Mouse (Mus musculus): ENCODE data around the gene Gnat1. TPM values are rescaled to one million over a fixed set of nuclear protein-coding genes. Genes with fewer than 3 reads are reported as not detected.

The Gnat1 gene
- polyA plus RNA-seq, 1 experiment from 2014 or later, result 4.7 TPM

GRCm38 (mm10) chr9:107715632-107716031, 36.1 kb upstream of the Gnat1 start:
- Histone ChIP-seq H3K36me3 (ENCODE audit: control insufficient read depth, insufficient read depth, low read length) (no peaks in the 10 kb centered on the region), H3K27ac (ENCODE audit: low read depth, low read length) (peak overlapping the region; percentile 90), H3K27me3 (ENCODE audit: control insufficient read depth, insufficient read depth, low read length) (no peaks in the 10 kb centered on the region), H3K4me2 (replicated peaks; ENCODE audit: low read depth, low read length) (no peak overlapping the region), H3K4me3 (ENCODE audit: low read length) (no peak overlapping the region), H3K9me3 (ENCODE audit: control insufficient read depth, low read length) (no peaks in the 10 kb centered on the region), H3K4me1 (ENCODE audit: control insufficient read depth, insufficient read depth, low read length) (peaks cover 39% of the 10 kb centered on the region), H3K9ac (ENCODE audit: low read depth, low read length) (no peak overlapping the region)
- WGBS, result 81% methylated on average over 2 of the region's 2 CpGs
- no peak for ATAC-seq (ENCODE audit: low FRiP score, low TSS enrichment)

GRCm38 (mm10) chr9:107714221-107714952, 34.9 kb upstream of the Gnat1 start:
- H3K4me3 ChIP-seq (ENCODE audit: low read length), result no peak overlapping the region
- H3K9ac ChIP-seq (ENCODE audit: low read depth, low read length), result no peak overlapping the region
- H3K9me3 ChIP-seq (ENCODE audit: control insufficient read depth, low read length), result no peaks in the 10 kb centered on the region
- peaks cover 39% of the 10 kb centered on the region for H3K4me1 ChIP-seq (ENCODE audit: control insufficient read depth, insufficient read depth, low read length)
- no peaks in the 10 kb centered on the region for H3K36me3 ChIP-seq (ENCODE audit: control insufficient read depth, insufficient read depth, low read length)
- peak overlapping the region; percentile 90 for H3K27ac ChIP-seq (ENCODE audit: low read depth, low read length)
- H3K27me3 ChIP-seq (ENCODE audit: control insufficient read depth, insufficient read depth, low read length), result no peaks in the 10 kb centered on the region
- 7% methylated on average over 12 of the region's 12 CpGs for WGBS
- H3K4me2 ChIP-seq (replicated peaks; ENCODE audit: low read depth, low read length), result no peak overlapping the region
- ATAC-seq (ENCODE audit: low FRiP score, low TSS enrichment), result peak; percentile 83

- peak within 1 kb of the TSS; percentile 88 for H3K9ac ChIP-seq (ENCODE audit: low read depth, low read length)
- peaks cover 9% of the 10 kb centered on the region for H3K36me3 ChIP-seq (ENCODE audit: control insufficient read depth, insufficient read depth, low read length)
- H3K9me3 ChIP-seq (ENCODE audit: control insufficient read depth, low read length), result no peaks in the 10 kb centered on the region
- peak within 1 kb of the TSS; percentile 77 for H3K27ac ChIP-seq (ENCODE audit: low read depth, low read length)
- ATAC-seq (ENCODE audit: low FRiP score, low TSS enrichment), result peak; percentile 82
- H3K4me1 ChIP-seq (ENCODE audit: control insufficient read depth, insufficient read depth, low read length), result peaks cover 47% of the 10 kb centered on the region
- WGBS, result under 1% methylated on average over 64 of the region's 86 CpGs
- peak within 1 kb of the TSS; percentile 77 for H3K4me2 ChIP-seq (replicated peaks; ENCODE audit: low read depth, low read length)
- no peaks in the 10 kb centered on the region for H3K27me3 ChIP-seq (ENCODE audit: control insufficient read depth, insufficient read depth, low read length)
- H3K4me3 ChIP-seq (ENCODE audit: low read length), result peak within 1 kb of the TSS; percentile 78
Observed at GRCm38 (mm10) chr9:107709697-107710483, 30.4 kb upstream of the Gnat1 start, which contains the start of gene Sema3f. TSS of gene Sema3f (minus strand) at chr9:107710475.

GRCm38 (mm10) chr9:107709096-107709696, 29.7 kb upstream of the Gnat1 start:
- H3K4me2 ChIP-seq (replicated peaks; ENCODE audit: low read depth, low read length), result peak overlapping the region; percentile 77
- no peaks in the 10 kb centered on the region for H3K27me3 ChIP-seq (ENCODE audit: control insufficient read depth, insufficient read depth, low read length)
- peak overlapping the region; percentile 77 for H3K27ac ChIP-seq (ENCODE audit: low read depth, low read length)
- peaks cover 15% of the 10 kb centered on the region for H3K36me3 ChIP-seq (ENCODE audit: control insufficient read depth, insufficient read depth, low read length)
- under 1% methylated on average over 46 of the region's 55 CpGs for WGBS
- H3K9ac ChIP-seq (ENCODE audit: low read depth, low read length), result peak overlapping the region; percentile 88
- peaks cover 47% of the 10 kb centered on the region for H3K4me1 ChIP-seq (ENCODE audit: control insufficient read depth, insufficient read depth, low read length)
- peak overlapping the region; percentile 78 for H3K4me3 ChIP-seq (ENCODE audit: low read length)
- no peak for ATAC-seq (ENCODE audit: low FRiP score, low TSS enrichment)
- H3K9me3 ChIP-seq (ENCODE audit: control insufficient read depth, low read length), result no peaks in the 10 kb centered on the region

GRCm38 (mm10) chr9:107708439-107709095, 29.1 kb upstream of the Gnat1 start:
- Histone ChIP-seq H3K4me2 (replicated peaks; ENCODE audit: low read depth, low read length) (peak overlapping the region; percentile 77), H3K27me3 (ENCODE audit: control insufficient read depth, insufficient read depth, low read length) (no peaks in the 10 kb centered on the region), H3K27ac (ENCODE audit: low read depth, low read length) (peak overlapping the region; percentile 77; the same call in 1 of the 2 replicates), H3K9me3 (ENCODE audit: control insufficient read depth, low read length) (no peaks in the 10 kb centered on the region), H3K9ac (ENCODE audit: low read depth, low read length) (peak overlapping the region; percentile 88), H3K36me3 (ENCODE audit: control insufficient read depth, insufficient read depth, low read length) (peaks cover 21% of the 10 kb centered on the region), H3K4me1 (ENCODE audit: control insufficient read depth, insufficient read depth, low read length) (peaks cover 47% of the 10 kb centered on the region), H3K4me3 (ENCODE audit: low read length) (peak overlapping the region; percentile 78)
- ATAC-seq (ENCODE audit: low FRiP score, low TSS enrichment), result no peak
- 1% methylated on average over 21 of the region's 21 CpGs for WGBS

GRCm38 (mm10) chr9:107707701-107708438, 28.4 kb upstream of the Gnat1 start:
- peaks cover 26% of the 10 kb centered on the region for H3K36me3 ChIP-seq (ENCODE audit: control insufficient read depth, insufficient read depth, low read length)
- no peak for ATAC-seq (ENCODE audit: low FRiP score, low TSS enrichment)
- peaks cover 49% of the 10 kb centered on the region for H3K4me1 ChIP-seq (ENCODE audit: control insufficient read depth, insufficient read depth, low read length)
- H3K27me3 ChIP-seq (ENCODE audit: control insufficient read depth, insufficient read depth, low read length), result no peaks in the 10 kb centered on the region
- peak overlapping the region; percentile 77 for H3K4me2 ChIP-seq (replicated peaks; ENCODE audit: low read depth, low read length)
- peak overlapping the region; percentile 88 for H3K9ac ChIP-seq (ENCODE audit: low read depth, low read length)
- H3K9me3 ChIP-seq (ENCODE audit: control insufficient read depth, low read length), result no peaks in the 10 kb centered on the region
- H3K27ac ChIP-seq (ENCODE audit: low read depth, low read length), result peak overlapping the region; percentile 77
- H3K4me3 ChIP-seq (ENCODE audit: low read length), result peak overlapping the region; percentile 78
- under 1% methylated on average over 17 of the region's 17 CpGs for WGBS

- Histone ChIP-seq H3K27ac (ENCODE audit: low read depth, low read length) (peak overlapping the region; percentile 77), H3K9me3 (ENCODE audit: control insufficient read depth, low read length) (no peaks in the 10 kb centered on the region), H3K27me3 (ENCODE audit: control insufficient read depth, insufficient read depth, low read length) (no peaks in the 10 kb centered on the region), H3K4me3 (ENCODE audit: low read length) (peak overlapping the region; percentile 78), H3K4me2 (replicated peaks; ENCODE audit: low read depth, low read length) (peak overlapping the region; percentile 77), H3K36me3 (ENCODE audit: control insufficient read depth, insufficient read depth, low read length) (peaks cover 29% of the 10 kb centered on the region), H3K4me1 (ENCODE audit: control insufficient read depth, insufficient read depth, low read length) (peaks cover 59% of the 10 kb centered on the region), H3K9ac (ENCODE audit: low read depth, low read length) (peak overlapping the region; percentile 88)
- no peak for ATAC-seq (ENCODE audit: low FRiP score, low TSS enrichment)
- 2% methylated on average over 14 of the region's 14 CpGs for WGBS
Observed at GRCm38 (mm10) chr9:107706781-107707211, 27.3 kb upstream of the Gnat1 start.
